Mouse (Mus musculus) ES-E14 (cell line): ENCODE data around the gene Vps45. TPM values are rescaled to one million over a fixed set of nuclear protein-coding genes. Genes with fewer than 3 reads are reported as not detected.

Source experiments
- DNase-seq: peaks from one replicate; pipeline ENCODE4 v3.0.0-alpha.2; 2013; ENCODE audit warnings: low read depth, low spot score
- H3K27ac ChIP-seq: 2 replicates; pipeline ENCODE4 v1.5.1; 2012; ENCODE audit warnings: low read depth, mild to moderate bottlenecking, low read length, moderate library complexity, mixed read lengths; ENCODE audit not compliant: poor library complexity, insufficient read depth, severe bottlenecking
- H3K36me3 ChIP-seq: 2 replicates; pipeline ENCODE4 v1.6.1; 2012; ENCODE audit warnings: mild to moderate bottlenecking, low read length, moderate library complexity, mixed read lengths; ENCODE audit not compliant: control insufficient read depth, poor library complexity, insufficient read depth, severe bottlenecking
- H3K4me1 ChIP-seq, 2 experiments: fragments of 150-350 bp in 1 of 2; sonication (generic) in 1 of 2; 2 replicates each; pipeline ENCODE4 v1.6.1; 2012; ENCODE audit warnings: low read length in 2 of 2, mild to moderate bottlenecking in 1 of 2, mixed read lengths in 1 of 2; ENCODE audit not compliant: control insufficient read depth in 2 of 2, insufficient read depth in 2 of 2, poor library complexity in 1 of 2
- H3K4me3 ChIP-seq, 2 experiments: fragments of 150-350 bp in 1 of 2; sonication (generic) in 1 of 2; 2 replicates each; pipeline ENCODE4 v1.5.1; 2012; ENCODE audit warnings: low read length in 2 of 2, low read depth in 1 of 2, mild to moderate bottlenecking in 1 of 2, mixed read lengths in 1 of 2; ENCODE audit not compliant: insufficient read depth in 1 of 2, poor library complexity in 1 of 2, severe bottlenecking in 1 of 2
- H3K9ac ChIP-seq: 2 replicates; pipeline ENCODE4 v1.6.1; 2012; ENCODE audit warnings: low read depth, mild to moderate bottlenecking, low read length, mixed read lengths; ENCODE audit not compliant: poor library complexity, insufficient read depth, severe bottlenecking
- H3K9me3 ChIP-seq: fragments of 150-350 bp; sonication (generic); 2 replicates; pipeline ENCODE4 v1.6.1; 2012; ENCODE audit warnings: low read depth, mild to moderate bottlenecking, low read length; ENCODE audit not compliant: control insufficient read depth, insufficient read depth
- CHD2 ChIP-seq: IDR thresholded peaks from 2 replicates; pipeline ENCODE4 v1.6.1; 2014; ENCODE audit warnings: mild to moderate bottlenecking, low read depth, low read length, inconsistent platforms
- HCFC1 ChIP-seq: IDR thresholded peaks from 2 replicates; pipeline ENCODE4 v1.6.1; 2012; ENCODE audit warnings: low read length, inconsistent platforms, borderline replicate concordance; ENCODE audit not compliant: insufficient read depth
- MAFK ChIP-seq: IDR thresholded peaks from 2 replicates; pipeline ENCODE4 v1.6.1; 2014; ENCODE audit warnings: mild to moderate bottlenecking, low read depth, low read length, inconsistent platforms; ENCODE audit not compliant: insufficient read depth
- ZC3H11A ChIP-seq: IDR thresholded peaks from 2 replicates; pipeline ENCODE4 v1.6.1; 2012; ENCODE audit warnings: low read depth, mild to moderate bottlenecking, inconsistent platforms, low read length, borderline replicate concordance
- ZNF384 ChIP-seq: IDR thresholded peaks from 2 replicates; pipeline ENCODE4 v1.6.1; 2012; ENCODE audit warnings: low read depth, low read length, inconsistent platforms
- in situ Hi-C, 2 experiments: fragments of 600-800 bp; cut with MboI; formaldehyde crosslinking; loops; one replicate each; pipeline ENCODE4 v1.15.1; 2025; ENCODE audit warnings: low sequenced_read_pairs in 2 of 2, inconsistent platforms in 1 of 2; ENCODE audit not compliant: unreplicated experiment in 2 of 2
- total RNA-seq: library from RNA; depleted of rRNA; stranded (reverse); fragments of 300-350 nt; gene quantifications from 2 replicates; pipeline ENCODE4 v1.2.3, GENCODE M21; 2012

Vps45 gene
- total RNA-seq, 1 experiment: 11.9 TPM

- in situ Hi-C loops: loop anchor here in 1 of 2 experiments (25.0 kb wide), 1 partner anchor 318 kb away; no protein-coding TSS in a partner anchor
- Histone ChIP-seq H3K36me3 (no peaks in the 10 kb centered on the region), H3K4me1 (no peaks in the 10 kb centered on the region), H3K9ac (no peak overlapping the region), H3K4me3 (no peak overlapping the region), H3K27ac (no peak overlapping the region), H3K9me3 (no peaks in the 10 kb centered on the region)
- TF ChIP-seq CHD2 (no peak), MAFK (no peak), HCFC1 (no peak), ZC3H11A (no peak), ZNF384 (no peak)
- no peak for DNase-seq
These were observed 35.9 kb upstream of the Vps45 start for GRCm38 (mm10) chr3:96094203-96094602.

GRCm38 (mm10) chr3:96093509-96093908, 35.2 kb upstream of the Vps45 start:
- Histone ChIP-seq H3K9me3 (no peaks in the 10 kb centered on the region), H3K27ac (no peak overlapping the region), H3K9ac (no peak overlapping the region), H3K4me1 (no peaks in the 10 kb centered on the region), H3K4me3 (no peak overlapping the region), H3K36me3 (no peaks in the 10 kb centered on the region)
- no peak for DNase-seq
- TF ChIP-seq ZC3H11A (no peak), ZNF384 (no peak), CHD2 (no peak), HCFC1 (no peak), MAFK (no peak)
- in situ Hi-C loops: loop anchor here in 1 of 2 experiments (25.0 kb wide), 1 partner anchor 319 kb away; no protein-coding TSS in a partner anchor

- Histone ChIP-seq H3K9ac (no peak overlapping the region), H3K36me3 (no peaks in the 10 kb centered on the region), H3K4me3 (no peak overlapping the region), H3K27ac (no peak overlapping the region), H3K4me1 (no peaks in the 10 kb centered on the region; a peak in 1 of 4 replicates), H3K9me3 (no peaks in the 10 kb centered on the region)
- TF ChIP-seq CHD2 (no peak), HCFC1 (no peak), ZNF384 (no peak), ZC3H11A (no peak), MAFK (no peak)
- DNase-seq: no peak
- in situ Hi-C loops: loop anchor here in 1 of 2 experiments (25.0 kb wide), 1 partner anchor 320 kb away; no protein-coding TSS in a partner anchor
These were observed 33.7 kb upstream of the Vps45 start for GRCm38 (mm10) chr3:96091966-96092365.

GRCm38 (mm10) chr3:96091146-96091545, 32.9 kb upstream of the Vps45 start:
- H3K36me3 ChIP-seq: no peaks in the 10 kb centered on the region
- in situ Hi-C loops: loop anchor here in 1 of 2 experiments (25.0 kb wide), 1 partner anchor 321 kb away; no protein-coding TSS in a partner anchor
- no peak for DNase-seq
- H3K9ac ChIP-seq: no peak overlapping the region
- H3K9me3 ChIP-seq: no peaks in the 10 kb centered on the region
- H3K4me3 ChIP-seq: no peak overlapping the region
- no peaks in the 10 kb centered on the region; a peak in 1 of 4 replicates for H3K4me1 ChIP-seq
- H3K27ac ChIP-seq: no peak overlapping the region
- TF ChIP-seq ZNF384 (no peak), ZC3H11A (0 out of 2 replicates have a peak, but pooled peaks have one; percentile 11)

- no peaks in the 10 kb centered on the region; a peak in 1 of 4 replicates for H3K4me1 ChIP-seq
- no peaks in the 10 kb centered on the region for H3K9me3 ChIP-seq
- H3K27ac ChIP-seq: no peak overlapping the region
- TF ChIP-seq CHD2 (no peak), ZNF384 (no peak), HCFC1 (no peak)
- no peaks in the 10 kb centered on the region for H3K36me3 ChIP-seq
- DNase-seq: no peak
- no peak overlapping the region for H3K9ac ChIP-seq
- no peak overlapping the region for H3K4me3 ChIP-seq
- in situ Hi-C loops: loop anchor here in 1 of 2 experiments (25.0 kb wide), 1 partner anchor 322 kb away; no protein-coding TSS in a partner anchor
These were observed 31.7 kb upstream of the Vps45 start for GRCm38 (mm10) chr3:96089882-96090489.
